Mouse (Mus musculus): ENCODE data around the gene Marveld3. TPM values are rescaled to one million over a fixed set of nuclear protein-coding genes. Genes with fewer than 3 reads are reported as not detected.

The Marveld3 gene
- polyA plus RNA-seq, 1 experiment = 0.62 TPM

GRCm38 (mm10) chr8:109945694-109946093 lies 16.3 kb downstream of the Marveld3 start:
- Histone ChIP-seq H3K27ac (ENCODE audit: control insufficient read depth, insufficient read depth, low read depth, low read length, poor library complexity) (no peak overlapping the region), H3K4me3 (replicated peaks; ENCODE audit: control insufficient read depth, low read depth, low read length) (no peak overlapping the region), H3K4me1 (ENCODE audit: control insufficient read depth, insufficient read depth, low read length) (no peaks in the 10 kb centered on the region)
- WGBS = 82% methylated on average over 7 of the region's 7 CpGs
- TF ChIP-seq POLR2A (IDR thresholded peaks at IDR 0.05; ENCODE audit: borderline replicate concordance, control insufficient read depth, low read depth, low read length) = no peak
- TF ChIP-seq CTCF (IDR thresholded peaks at IDR 0.05; ENCODE audit: control insufficient read depth, insufficient read depth, low read length) = no peak

GRCm38 (mm10) chr8:109945153-109945632 lies 16.8 kb downstream of the Marveld3 start:
- no peak overlapping the region for H3K27ac ChIP-seq (ENCODE audit: control insufficient read depth, insufficient read depth, low read depth, low read length, poor library complexity)
- H3K4me1 ChIP-seq (ENCODE audit: control insufficient read depth, insufficient read depth, low read length) = no peaks in the 10 kb centered on the region
- TF ChIP-seq CTCF (IDR thresholded peaks at IDR 0.05; ENCODE audit: control insufficient read depth, insufficient read depth, low read length) = no peak
- no peak for TF ChIP-seq POLR2A (IDR thresholded peaks at IDR 0.05; ENCODE audit: borderline replicate concordance, control insufficient read depth, low read depth, low read length)
- 85% methylated on average over 9 of the region's 9 CpGs for WGBS
- H3K4me3 ChIP-seq (replicated peaks; ENCODE audit: control insufficient read depth, low read depth, low read length) = no peak overlapping the region

GRCm38 (mm10) chr8:109941606-109942360 lies 20.2 kb downstream of the Marveld3 start:
- H3K4me1 ChIP-seq (ENCODE audit: control insufficient read depth, insufficient read depth, low read length) = no peaks in the 10 kb centered on the region
- no peak for TF ChIP-seq CTCF (IDR thresholded peaks at IDR 0.05; ENCODE audit: control insufficient read depth, insufficient read depth, low read length)
- no peak for TF ChIP-seq POLR2A (IDR thresholded peaks at IDR 0.05; ENCODE audit: borderline replicate concordance, control insufficient read depth, low read depth, low read length)
- no peak overlapping the region for H3K4me3 ChIP-seq (replicated peaks; ENCODE audit: control insufficient read depth, low read depth, low read length)
- WGBS = 68% methylated on average over 2 of the region's 2 CpGs
- H3K27ac ChIP-seq (ENCODE audit: control insufficient read depth, insufficient read depth, low read depth, low read length, poor library complexity) = no peak overlapping the region

GRCm38 (mm10) chr8:109920406-109921390 lies 41.3 kb downstream of the Marveld3 start:
- Histone ChIP-seq H3K27ac (ENCODE audit: control insufficient read depth, insufficient read depth, low read depth, low read length, poor library complexity) (no peak overlapping the region), H3K4me1 (ENCODE audit: control insufficient read depth, insufficient read depth, low read length) (no peaks in the 10 kb centered on the region), H3K4me3 (replicated peaks; ENCODE audit: control insufficient read depth, low read depth, low read length) (no peak overlapping the region)
- WGBS = 90% methylated on average over 8 of the region's 8 CpGs
- TF ChIP-seq CTCF (IDR thresholded peaks at IDR 0.05; ENCODE audit: control insufficient read depth, insufficient read depth, low read length) (no peak), POLR2A (IDR thresholded peaks at IDR 0.05; ENCODE audit: borderline replicate concordance, control insufficient read depth, low read depth, low read length) (no peak)

- no peak overlapping the region for H3K4me3 ChIP-seq (replicated peaks; ENCODE audit: control insufficient read depth, low read depth, low read length)
- H3K4me1 ChIP-seq (ENCODE audit: control insufficient read depth, insufficient read depth, low read length) = no peaks in the 10 kb centered on the region
- no peak for TF ChIP-seq POLR2A (IDR thresholded peaks at IDR 0.05; ENCODE audit: borderline replicate concordance, control insufficient read depth, low read depth, low read length)
- peak; percentile 75 for TF ChIP-seq CTCF (IDR thresholded peaks at IDR 0.05; ENCODE audit: control insufficient read depth, insufficient read depth, low read length)
- no peak overlapping the region for H3K27ac ChIP-seq (ENCODE audit: control insufficient read depth, insufficient read depth, low read depth, low read length, poor library complexity)
- 40% methylated on average over 4 of the region's 4 CpGs for WGBS
Observed at GRCm38 (mm10) chr8:109917277-109917676, 44.7 kb downstream of the Marveld3 start.

GRCm38 (mm10) chr8:109907376-109907775 lies 54.6 kb downstream of the Marveld3 start:
- H3K4me3 ChIP-seq (replicated peaks; ENCODE audit: control insufficient read depth, low read depth, low read length) = no peak overlapping the region
- peaks cover 2% of the 10 kb centered on the region for H3K4me1 ChIP-seq (ENCODE audit: control insufficient read depth, insufficient read depth, low read length)
- WGBS = 95% methylated on average over 4 of the region's 4 CpGs
- TF ChIP-seq POLR2A (IDR thresholded peaks at IDR 0.05; ENCODE audit: borderline replicate concordance, control insufficient read depth, low read depth, low read length) = no peak
- no peak for TF ChIP-seq CTCF (IDR thresholded peaks at IDR 0.05; ENCODE audit: control insufficient read depth, insufficient read depth, low read length)
- no peak overlapping the region for H3K27ac ChIP-seq (ENCODE audit: control insufficient read depth, insufficient read depth, low read depth, low read length, poor library complexity)

- Histone ChIP-seq H3K4me1 (ENCODE audit: control insufficient read depth, insufficient read depth, low read length) (peaks cover 2% of the 10 kb centered on the region), H3K4me3 (replicated peaks; ENCODE audit: control insufficient read depth, low read depth, low read length) (no peak overlapping the region), H3K27ac (ENCODE audit: control insufficient read depth, insufficient read depth, low read depth, low read length, poor library complexity) (no peak overlapping the region)
- TF ChIP-seq CTCF (IDR thresholded peaks at IDR 0.05; ENCODE audit: control insufficient read depth, insufficient read depth, low read length) = no peak
- 96% methylated on average over 3 of the region's 3 CpGs for WGBS
Observed at GRCm38 (mm10) chr8:109906907-109907306, 55.1 kb downstream of the Marveld3 start.
